Mouse (Mus musculus): ENCODE results near the gene Dock6. TPM values are rescaled to one million over a fixed set of nuclear protein-coding genes. Genes with fewer than 3 reads are reported as not detected.

The Dock6 gene
- total RNA-seq, 2 experiments from 2014 or later, result 12.7 to 18.2 TPM

GRCm38 (mm10) chr9:21752252-21752792 lies 100.1 kb downstream of the Dock6 start:
- peak; percentile 56 to 58 for DNase-seq (ENCODE audit: low spot score in 2 of 2)

- DNase-seq (ENCODE audit: low spot score in 2 of 2), result no peak
Measured at GRCm38 (mm10) chr9:21751347-21751746, 101.1 kb downstream of the Dock6 start.

GRCm38 (mm10) chr9:21750370-21750769 lies 102.1 kb downstream of the Dock6 start:
- DNase-seq (ENCODE audit: low spot score in 2 of 2), result no peak

Small RNA genes lying within 50 kb of the gene (microRNA-seq; reads per million reads assigned to microRNA genes)
- 3.2 to 3.5 reads per million in 2 experiments for gene Mir7083

Other genes starting within 250 kb of the Dock6 start
- 100 to 1,000 TPM; 108 to 114 TPM for gene Smarca4, start 236.5 kb downstream of the Dock6 start, total RNA-seq (2021)
- 10 to 100 TPM; 16.2 to 27.7 TPM for gene Ldlr, start 129.2 kb downstream of the Dock6 start, total RNA-seq (2021)
- gene Spc24, start 92.3 kb downstream of the Dock6 start, total RNA-seq (2021), result 1 to 10 TPM; 3.1 to 5.0 TPM
- 1 to 10 TPM; 8.4 to 9.1 TPM for gene Kank2, start 53.9 kb downstream of the Dock6 start, total RNA-seq (2021)
- not detected for gene Angptl8, start 17.1 kb downstream of the Dock6 start, total RNA-seq (2021)
- gene Rab3d, start 65.6 kb upstream of the Dock6 start, total RNA-seq (2021), result 10 to 100 TPM; 13.8 to 14.0 TPM
- 10 to 100 TPM; 18.3 to 18.8 TPM for gene Ccdc159, start 74.8 kb upstream of the Dock6 start, total RNA-seq (2021)
- gene Tmem205, start 74.9 kb upstream of the Dock6 start, total RNA-seq (2021), result 10 to 100 TPM; 33.5 to 39.8 TPM
- gene Plppr2, start 84.4 kb upstream of the Dock6 start, total RNA-seq (2021), result 100 to 1,000 TPM; 171 to 178 TPM
- 10 to 100 TPM; 13.1 to 14.1 TPM for gene Swsap1, start 103.1 kb upstream of the Dock6 start, total RNA-seq (2021)
- gene Epor, start 110.9 kb upstream of the Dock6 start, total RNA-seq (2021), result 10 to 100 TPM; 10.7 to 12.9 TPM
- 1 to 10 TPM; 3.7 to 4.0 TPM for gene Rgl3, start 136.8 kb upstream of the Dock6 start, total RNA-seq (2021)
- 1 to 10 TPM; 8.1 TPM for gene Ccdc151, start 150.0 kb upstream of the Dock6 start, total RNA-seq (2021)
- 10 to 100 TPM; 91.4 to 95.1 TPM for gene Prkcsh, start 150.2 kb upstream of the Dock6 start, total RNA-seq (2021)
- 100 to 1,000 TPM; 144 TPM for gene Elavl3, start 199.4 kb upstream of the Dock6 start, total RNA-seq (2021)
- 1 to 10 TPM; 1.4 to 3.8 TPM for gene Gm49318, start 218.6 kb upstream of the Dock6 start, total RNA-seq (2021)
- gene Zfp653, start 218.7 kb upstream of the Dock6 start, total RNA-seq (2021), result 10 to 100 TPM; 19.8 to 21.1 TPM
- gene Ecsit, start 232.8 kb upstream of the Dock6 start, total RNA-seq (2021), result 10 to 100 TPM; 43.0 to 49.9 TPM
- under 1 TPM; 0.56 to 0.87 TPM for gene Cnn1, start 246.6 kb upstream of the Dock6 start, total RNA-seq (2021)